Mouse (Mus musculus) gastrocnemius, adult 18-20 months (tissue): ENCODE measurements at regions not wholly inside any gene's neighbourhood (a gene's known extent, or its start where the extent isn't known, plus 50 kb on each side); places are given as distances from the start of the nearest gene placed in this dataset.

ENCODE experiments used
- DNase-seq: peaks from one replicate; pipeline ENCODE4 v3.0.0; 2021; ENCODE audit warnings: low spot score

GRCm38 (mm10) chr10:117515777-117516501, 113.4 kb upstream of the Cpm start:
- DNase-seq: peak; percentile 3

- DNase-seq: no peak
Measured at GRCm38 (mm10) chr10:117515039-117515438, 114.3 kb upstream of the Cpm start.

GRCm38 (mm10) chr10:117513925-117514546, 115.3 kb upstream of the Cpm start:
- DNase-seq: no peak

GRCm38 (mm10) chr10:117512424-117513257, 116.7 kb upstream of the Cpm start:
- no peak for DNase-seq

GRCm38 (mm10) chr10:117511483-117512406, 117.6 kb upstream of the Cpm start:
- no peak for DNase-seq

GRCm38 (mm10) chr10:117510529-117511482, 118.5 kb upstream of the Cpm start:
- DNase-seq: no peak

GRCm38 (mm10) chr10:117510224-117510486, 119.1 kb upstream of the Cpm start:
- DNase-seq: no peak

- no peak for DNase-seq
Measured at GRCm38 (mm10) chr10:117509431-117510223, 119.7 kb upstream of the Cpm start.

GRCm38 (mm10) chr10:117506252-117506992, 122.9 kb upstream of the Cpm start:
- no peak for DNase-seq

GRCm38 (mm10) chr10:117505529-117505928, 123.8 kb upstream of the Cpm start:
- no peak for DNase-seq

- no peak for DNase-seq
Measured at GRCm38 (mm10) chr10:117505057-117505456, 124.2 kb upstream of the Cpm start.

GRCm38 (mm10) chr10:117504267-117504902, 124.6 kb upstream of the Cpsf6 start:
- no peak for DNase-seq

GRCm38 (mm10) chr10:117503222-117504184, 123.7 kb upstream of the Cpsf6 start:
- no peak for DNase-seq

GRCm38 (mm10) chr10:117502731-117503130, 122.9 kb upstream of the Cpsf6 start:
- DNase-seq: no peak

- DNase-seq: no peak
Measured at GRCm38 (mm10) chr10:117502135-117502534, 122.3 kb upstream of the Cpsf6 start.

GRCm38 (mm10) chr10:117501426-117501825, 121.6 kb upstream of the Cpsf6 start:
- DNase-seq: no peak

GRCm38 (mm10) chr10:117500457-117501108, 120.8 kb upstream of the Cpsf6 start:
- no peak for DNase-seq
